Mouse (Mus musculus): ENCODE measurements around the gene Zfp592. TPM values are rescaled to one million over a fixed set of nuclear protein-coding genes. Genes with fewer than 3 reads are reported as not detected.

The Zfp592 gene
- total and polyA plus RNA-seq, 2 experiments from 2014 or later = 4.4 to 25.6 TPM

DNA sequence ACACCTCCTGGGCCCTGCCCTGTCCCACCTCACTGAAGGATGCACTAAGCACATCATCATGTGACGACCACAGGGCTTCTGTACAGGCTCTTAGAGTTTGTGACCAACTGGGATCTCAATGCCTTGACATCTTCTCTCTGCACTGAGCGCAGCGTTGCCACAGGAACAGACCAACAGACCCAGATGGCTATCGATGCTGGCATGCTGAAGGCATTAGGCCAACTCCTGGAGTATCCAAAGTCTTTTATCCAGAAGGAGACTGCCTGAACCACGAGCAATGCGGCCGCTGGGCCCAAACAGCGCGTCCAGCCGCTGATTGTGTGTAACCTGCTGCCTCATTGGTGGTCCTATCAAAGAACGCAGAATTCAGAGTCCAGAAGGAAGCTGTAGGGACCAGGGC is 12.9 kb upstream of the Zfp592 start:
- Histone ChIP-seq H3K9me3 (ENCODE audit: low read length) (no peaks in the 10 kb centered on the region), H3K4me1 (ENCODE audit: insufficient read depth, low read length) (no peaks in the 10 kb centered on the region), H3K9ac (replicated peaks; ENCODE audit: low read length, poor library complexity, severe bottlenecking) (no peak overlapping the region), H3K4me3 (ENCODE audit: low read depth, low read length) (no peak overlapping the region), H3K27ac (ENCODE audit: low read depth, low read length) (no peak overlapping the region), H3K36me3 (ENCODE audit: insufficient read depth, low read length) (no peaks in the 10 kb centered on the region), H3K4me2 (ENCODE audit: low read depth, low read length, poor library complexity, severe bottlenecking) (no peak overlapping the region), H3K27me3 (ENCODE audit: insufficient read depth, low read length) (no peaks in the 10 kb centered on the region)
- TF ChIP-seq CTCF (IDR thresholded peaks at IDR 0.05) = no peak
- DNase-seq (ENCODE audit: low spot score) (peak; percentile 21), ATAC-seq (ENCODE audit: low FRiP score) (no peak)
- 87% methylated on average over 11 of the region's 11 CpGs for WGBS

DNA sequence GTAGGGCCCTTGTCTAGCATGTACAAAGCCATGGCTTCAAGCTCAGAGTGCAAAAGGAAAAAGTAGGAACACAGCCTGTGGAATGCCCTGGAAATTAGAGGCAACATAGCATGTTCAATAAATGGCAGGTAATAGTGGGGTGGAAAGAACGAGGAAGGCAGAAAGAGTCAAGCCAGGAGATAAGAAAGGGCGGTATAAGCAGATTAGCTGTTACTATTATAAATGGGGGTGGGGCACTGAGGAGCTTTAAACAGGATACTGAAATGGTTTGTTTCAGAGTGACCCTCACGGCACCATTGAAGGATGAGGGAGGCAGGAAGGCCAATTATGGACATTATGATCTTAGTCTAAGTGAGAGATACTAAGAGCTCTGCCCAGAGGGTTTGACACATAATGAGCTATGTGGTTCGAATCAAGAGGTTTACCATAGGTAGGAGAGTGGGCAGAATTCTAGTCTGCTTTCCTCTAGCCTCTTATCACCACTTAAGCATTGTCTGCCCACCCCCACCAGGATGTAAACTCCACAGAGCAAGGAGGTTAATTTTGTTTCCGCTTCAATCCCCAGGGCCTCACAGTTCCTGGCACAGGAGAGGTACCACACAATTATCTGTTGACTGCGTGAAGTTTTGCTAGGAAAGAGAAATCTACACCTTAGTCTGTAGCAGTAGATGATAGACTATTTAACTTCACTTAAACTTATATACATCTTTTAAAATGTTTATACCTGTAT is 6.9 kb upstream of the Zfp592 start:
- no peak overlapping the region for H3K9ac ChIP-seq (replicated peaks; ENCODE audit: low read length, poor library complexity, severe bottlenecking)
- no peak for TF ChIP-seq CTCF (IDR thresholded peaks at IDR 0.05)
- no peak overlapping the region for H3K4me2 ChIP-seq (ENCODE audit: low read depth, low read length, poor library complexity, severe bottlenecking)
- H3K4me3 ChIP-seq (ENCODE audit: low read depth, low read length) = no peak overlapping the region
- no peaks in the 10 kb centered on the region for H3K9me3 ChIP-seq (ENCODE audit: low read length)
- 56% methylated on average over 6 of the region's 6 CpGs for WGBS
- H3K27ac ChIP-seq (ENCODE audit: low read depth, low read length) = no peak overlapping the region
- DNase-seq (ENCODE audit: low spot score) (no peak), ATAC-seq (ENCODE audit: low FRiP score) (no peak)
- no peaks in the 10 kb centered on the region for H3K27me3 ChIP-seq (ENCODE audit: insufficient read depth, low read length)
- 0 out of 2 replicates have a peak, but pooled peaks cover 2% of the 10 kb centered on the region for H3K4me1 ChIP-seq (ENCODE audit: insufficient read depth, low read length)
- H3K36me3 ChIP-seq (ENCODE audit: insufficient read depth, low read length) = no peaks in the 10 kb centered on the region

DNA sequence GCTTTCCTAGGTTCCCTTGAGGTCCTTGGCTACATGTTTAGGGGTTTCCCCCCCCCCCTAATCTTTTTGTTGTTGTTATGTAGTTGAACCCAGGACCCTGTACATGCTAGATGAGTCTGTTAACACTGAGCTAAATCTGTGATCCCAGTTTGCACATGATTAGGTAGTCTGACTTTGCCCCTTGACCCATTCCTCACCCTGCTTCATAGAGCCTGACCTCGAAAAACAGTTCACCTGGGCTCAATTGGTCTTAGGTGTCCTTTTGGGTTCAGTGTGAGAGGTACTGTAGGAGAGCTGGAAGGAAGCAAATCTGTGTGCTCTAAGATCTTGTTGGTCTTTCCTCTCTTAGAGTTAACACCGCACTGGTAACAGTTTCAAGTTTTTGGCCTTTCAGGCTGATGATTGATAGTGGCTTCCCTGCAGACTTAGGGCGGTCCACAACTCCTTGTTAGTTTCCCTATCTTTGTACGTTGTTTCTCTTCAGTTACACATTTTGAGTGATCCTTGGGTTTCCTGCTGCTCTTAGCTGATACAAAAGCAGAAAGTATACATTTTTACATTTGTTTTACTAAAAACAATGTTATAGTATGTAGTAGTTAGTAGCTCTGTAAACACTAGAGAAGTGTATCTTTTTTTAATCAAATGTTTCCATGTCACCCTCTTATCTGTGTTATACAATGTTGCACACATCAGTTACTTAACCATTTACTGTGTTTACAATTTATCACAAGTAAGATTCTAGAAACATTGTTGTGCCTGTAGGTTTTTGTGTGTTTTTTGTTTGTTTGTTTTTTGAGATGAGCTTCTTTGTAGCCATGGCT is 5.5 kb upstream of the Zfp592 start:
- TF ChIP-seq CTCF (IDR thresholded peaks at IDR 0.05) = no peak
- WGBS = 88% methylated on average over 4 of the region's 4 CpGs
- Histone ChIP-seq H3K4me1 (ENCODE audit: insufficient read depth, low read length) (0 out of 2 replicates have a peak, but pooled peaks cover 8% of the 10 kb centered on the region), H3K27ac (ENCODE audit: low read depth, low read length) (no peak overlapping the region), H3K27me3 (ENCODE audit: insufficient read depth, low read length) (no peaks in the 10 kb centered on the region), H3K36me3 (ENCODE audit: insufficient read depth, low read length) (no peaks in the 10 kb centered on the region), H3K9me3 (ENCODE audit: low read length) (no peaks in the 10 kb centered on the region), H3K4me2 (ENCODE audit: low read depth, low read length, poor library complexity, severe bottlenecking) (no peak overlapping the region), H3K9ac (replicated peaks; ENCODE audit: low read length, poor library complexity, severe bottlenecking) (no peak overlapping the region), H3K4me3 (ENCODE audit: low read depth, low read length) (no peak overlapping the region)
- DNase-seq (ENCODE audit: low spot score) = no peak
- no peak for ATAC-seq (ENCODE audit: low FRiP score)

DNA sequence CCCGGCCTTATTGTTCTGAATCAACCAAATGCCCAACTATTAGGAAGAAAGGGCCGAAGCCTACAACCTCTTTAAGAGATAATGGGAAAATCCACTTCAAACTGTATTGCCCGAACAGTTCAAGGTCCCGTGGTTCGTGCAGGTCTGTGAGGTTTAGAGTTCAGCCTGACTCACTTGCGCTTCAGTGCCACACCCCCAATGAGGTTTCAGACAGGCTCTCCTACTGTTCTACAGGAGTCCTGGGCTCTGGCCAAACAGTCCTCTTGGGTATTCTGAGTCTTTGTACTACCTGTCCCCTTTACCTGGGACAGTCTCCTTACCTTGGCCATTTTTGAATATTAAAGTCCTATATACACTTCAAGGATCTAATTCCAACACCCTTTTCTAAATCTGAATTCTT is 3.2 kb upstream of the Zfp592 start:
- Histone ChIP-seq H3K4me1 (ENCODE audit: insufficient read depth, low read length) (0 out of 2 replicates have a peak, but pooled peaks cover 14% of the 10 kb centered on the region), H3K9ac (replicated peaks; ENCODE audit: low read length, poor library complexity, severe bottlenecking) (no peak overlapping the region), H3K4me2 (ENCODE audit: low read depth, low read length, poor library complexity, severe bottlenecking) (no peak overlapping the region), H3K4me3 (ENCODE audit: low read depth, low read length) (no peak overlapping the region), H3K9me3 (ENCODE audit: low read length) (no peaks in the 10 kb centered on the region), H3K27me3 (ENCODE audit: insufficient read depth, low read length) (no peaks in the 10 kb centered on the region), H3K36me3 (ENCODE audit: insufficient read depth, low read length) (no peaks in the 10 kb centered on the region), H3K27ac (ENCODE audit: low read depth, low read length) (no peak overlapping the region)
- ATAC-seq (ENCODE audit: low FRiP score) (no peak), DNase-seq (ENCODE audit: low spot score) (no peak)
- 96% methylated on average over 6 of the region's 6 CpGs for WGBS
- TF ChIP-seq CTCF (IDR thresholded peaks at IDR 0.05) = no peak

DNA sequence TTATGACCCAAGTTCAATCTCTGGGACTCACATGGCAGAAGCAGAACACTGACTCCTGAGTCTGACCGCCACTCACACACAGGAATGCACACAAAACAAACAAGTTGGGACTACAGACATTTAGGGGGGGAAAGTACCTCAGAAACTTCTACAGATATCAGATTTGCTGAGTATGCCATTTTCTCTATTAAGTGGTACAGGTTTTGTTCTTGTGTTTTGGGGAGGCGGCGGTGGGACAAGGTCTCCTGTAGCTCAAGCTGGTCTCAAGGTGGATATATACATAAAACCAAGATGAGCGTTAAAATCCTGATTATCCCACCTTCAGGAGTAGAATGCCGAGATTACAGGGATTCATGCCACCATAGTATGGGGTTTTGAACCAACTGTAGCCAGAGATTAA is 1.9 kb upstream of the Zfp592 start:
- 0 out of 2 replicates have a peak, but pooled peaks cover 15% of the 10 kb centered on the region for H3K4me1 ChIP-seq (ENCODE audit: insufficient read depth, low read length)
- H3K9me3 ChIP-seq (ENCODE audit: low read length) = no peaks in the 10 kb centered on the region
- peak overlapping the region; percentile 20; the same call in 1 of the 2 replicates for H3K27ac ChIP-seq (ENCODE audit: low read depth, low read length)
- no peaks in the 10 kb centered on the region for H3K27me3 ChIP-seq (ENCODE audit: insufficient read depth, low read length)
- no peak overlapping the region for H3K9ac ChIP-seq (replicated peaks; ENCODE audit: low read length, poor library complexity, severe bottlenecking)
- ATAC-seq (ENCODE audit: low FRiP score) = no peak
- 93% methylated on average over 5 of the region's 5 CpGs for WGBS
- peak overlapping the region; percentile 90 for H3K4me2 ChIP-seq (ENCODE audit: low read depth, low read length, poor library complexity, severe bottlenecking)
- no peak for TF ChIP-seq CTCF (IDR thresholded peaks at IDR 0.05)
- H3K4me3 ChIP-seq (ENCODE audit: low read depth, low read length) = peak overlapping the region; percentile 81
- no peak for DNase-seq (ENCODE audit: low spot score)
- H3K36me3 ChIP-seq (ENCODE audit: insufficient read depth, low read length) = no peaks in the 10 kb centered on the region

DNA sequence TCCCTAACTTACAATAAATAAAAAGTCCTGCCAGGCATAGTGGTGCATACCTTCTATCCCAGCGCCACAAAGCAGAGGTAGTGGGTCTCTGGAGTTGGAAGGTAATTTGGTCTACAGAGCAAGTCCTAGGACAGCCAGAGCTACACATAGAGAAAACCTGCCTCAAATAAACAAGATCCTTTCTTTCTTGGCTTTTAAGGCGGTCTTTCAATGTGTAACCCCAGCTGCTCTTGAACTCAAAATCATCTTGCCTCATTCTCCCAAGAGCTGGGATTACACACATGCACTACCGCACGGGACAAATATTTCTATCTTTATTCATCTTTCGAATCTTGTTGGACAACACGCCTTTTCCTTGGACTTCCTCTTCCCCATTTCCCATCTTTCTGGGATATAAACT is 1.4 kb upstream of the Zfp592 start:
- 0 out of 2 replicates have a peak, but pooled peaks cover 15% of the 10 kb centered on the region for H3K4me1 ChIP-seq (ENCODE audit: insufficient read depth, low read length)
- H3K9me3 ChIP-seq (ENCODE audit: low read length) = no peaks in the 10 kb centered on the region
- H3K36me3 ChIP-seq (ENCODE audit: insufficient read depth, low read length) = no peaks in the 10 kb centered on the region
- H3K27me3 ChIP-seq (ENCODE audit: insufficient read depth, low read length) = no peaks in the 10 kb centered on the region
- 79% methylated on average over 6 of the region's 6 CpGs for WGBS
- no peak for TF ChIP-seq CTCF (IDR thresholded peaks at IDR 0.05)
- H3K4me2 ChIP-seq (ENCODE audit: low read depth, low read length, poor library complexity, severe bottlenecking) = peak overlapping the region; percentile 90
- ATAC-seq (ENCODE audit: low FRiP score) (no peak), DNase-seq (ENCODE audit: low spot score) (no peak)
- H3K9ac ChIP-seq (replicated peaks; ENCODE audit: low read length, poor library complexity, severe bottlenecking) = peak overlapping the region; percentile 98
- peak overlapping the region; percentile 96 for H3K27ac ChIP-seq (ENCODE audit: low read depth, low read length)
- peak overlapping the region; percentile 81 for H3K4me3 ChIP-seq (ENCODE audit: low read depth, low read length)
